Mouse (Mus musculus) layer of hippocampus, adult 18-20 months (tissue): ENCODE measurements around the gene Nampt. TPM values are rescaled to one million over a fixed set of nuclear protein-coding genes. Genes with fewer than 3 reads are reported as not detected.
A peak's percentile ranks its signal among the peaks of the same experiment; 100 is the strongest.
"Not testable (repeated sequence)": the region's sequence is repeated elsewhere in the genome, so short reads cannot be mapped to it uniquely, and the experiment has no call there.

Source experiments
- DNase-seq, 2 experiments: peaks; one replicate each; pipeline ENCODE4 v3.0.0; 2022; ENCODE audit warnings: low spot score in 2 of 2
- total RNA-seq, 2 experiments: library from RNA; stranded (reverse); gene quantifications; 2 replicates each; pipeline ENCODE4 v1.2.3; 2021

Nampt gene
- total RNA-seq, 2 experiments from 2014 or later, result 43.4 to 43.8 TPM

DNA sequence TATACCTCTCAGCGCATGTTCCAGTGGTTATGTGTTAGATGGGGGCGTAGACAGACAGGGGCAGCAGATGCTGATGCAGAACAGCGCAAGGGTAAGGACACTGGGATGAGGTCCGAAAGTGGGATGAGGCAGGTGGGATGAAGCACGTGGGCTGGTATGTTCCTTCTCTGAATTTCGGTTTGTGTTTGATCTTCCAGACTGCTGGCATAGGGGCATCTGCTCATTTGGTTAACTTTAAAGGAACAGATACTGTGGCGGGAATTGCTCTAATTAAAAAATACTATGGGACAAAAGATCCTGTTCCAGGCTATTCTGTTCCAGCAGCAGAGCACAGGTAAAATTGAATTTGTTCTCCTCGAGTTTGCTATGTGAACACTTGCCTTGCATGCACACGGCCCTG is 19.6 kb downstream of the Nampt start:
- DNase-seq, result peak in 1 of 2 experiments; percentile 34

GRCm38 (mm10) chr12:32841442-32841900 is 22.1 kb downstream of the Nampt start:
- DNase-seq, result no peak

DNA sequence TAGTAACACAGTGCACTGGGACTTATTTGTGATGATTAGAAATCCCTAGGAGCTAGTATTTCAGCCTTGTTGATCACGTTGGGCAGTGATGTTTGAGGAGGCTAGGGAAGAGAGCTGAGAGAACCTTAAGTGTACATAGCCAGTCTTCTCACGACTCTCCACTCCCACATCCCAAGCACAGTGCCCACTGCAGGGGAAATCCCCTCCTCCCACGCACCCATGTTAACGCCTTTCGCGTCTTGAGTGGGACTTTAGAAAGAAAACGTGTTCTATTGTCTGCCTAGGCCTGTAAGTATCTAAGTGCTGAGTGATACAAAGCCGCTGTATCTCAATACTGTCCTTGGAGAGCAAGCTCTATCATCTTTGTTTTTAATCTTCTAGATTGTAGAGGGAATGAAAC is 27.0 kb downstream of the Nampt start:
- no peak for DNase-seq

DNA sequence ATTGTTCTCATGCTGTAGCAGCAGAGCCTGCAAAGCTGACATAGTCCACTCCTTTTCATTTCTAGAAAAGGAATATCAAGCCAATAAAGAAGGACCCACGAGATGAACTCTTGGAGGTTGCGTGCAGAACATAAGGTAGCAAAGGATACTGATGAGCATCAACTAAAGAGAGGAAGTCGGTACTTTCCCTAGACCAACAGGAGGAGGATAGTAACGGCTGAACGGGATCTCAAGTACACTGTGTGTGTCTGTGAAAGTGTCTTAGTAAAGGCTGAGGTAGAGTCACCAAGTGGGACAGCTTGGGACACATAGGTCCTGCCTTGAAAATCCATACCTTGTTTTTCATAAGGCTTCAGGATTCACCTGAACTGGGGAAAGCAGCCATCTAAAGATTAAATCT is 34.4 kb downstream of the Nampt start:
- no peak for DNase-seq

GRCm38 (mm10) chr12:32854866-32855265 is 35.5 kb downstream of the Nampt start:
- DNase-seq, result no peak

GRCm38 (mm10) chr12:32855398-32855797 is 36.1 kb downstream of the Nampt start:
- DNase-seq, result no peak

DNA sequence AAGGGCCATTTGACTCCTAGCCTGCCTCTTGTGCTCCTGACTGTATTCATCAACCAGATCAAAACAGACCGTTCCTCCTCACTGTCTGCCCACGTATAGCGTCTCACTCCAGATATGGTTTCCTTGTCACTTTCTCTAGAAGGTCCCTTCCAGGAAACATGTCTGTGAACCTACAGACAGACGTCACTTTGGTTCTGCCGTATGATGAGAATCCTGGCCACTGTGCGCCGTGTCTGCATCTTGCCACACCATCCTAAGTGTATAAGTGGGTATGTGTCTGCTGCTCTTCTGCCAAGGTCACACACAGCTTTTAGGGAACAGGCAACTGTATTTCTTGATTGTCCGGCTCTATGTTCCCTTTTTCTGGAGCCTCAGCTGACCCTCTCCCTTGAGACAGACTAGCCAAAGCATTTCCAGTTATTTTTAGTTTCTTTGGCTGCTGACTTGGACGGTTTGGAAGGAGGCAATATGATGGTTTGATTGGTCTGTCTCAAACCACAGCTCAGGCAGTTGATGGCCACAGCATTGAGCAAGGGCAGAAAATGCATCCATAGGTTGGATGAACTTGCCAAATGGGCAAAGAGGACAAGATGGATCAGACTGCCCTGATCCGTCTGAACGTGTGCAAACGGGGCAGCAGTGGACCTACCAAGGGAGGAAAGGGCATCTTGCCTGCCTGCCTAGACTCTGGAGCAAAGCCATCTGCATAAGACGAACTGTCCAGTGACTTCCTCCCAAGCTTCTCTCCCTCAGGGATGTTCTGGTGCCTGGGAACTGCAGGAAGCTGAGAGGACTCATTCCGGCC is 37.6 kb downstream of the Nampt start:
- no peak for DNase-seq

- no peak for DNase-seq
Observed at GRCm38 (mm10) chr12:32858444-32858843, 39.1 kb downstream of the Nampt start.

GRCm38 (mm10) chr12:32860820-32861219 is 41.5 kb downstream of the Nampt start:
- no peak for DNase-seq

DNA sequence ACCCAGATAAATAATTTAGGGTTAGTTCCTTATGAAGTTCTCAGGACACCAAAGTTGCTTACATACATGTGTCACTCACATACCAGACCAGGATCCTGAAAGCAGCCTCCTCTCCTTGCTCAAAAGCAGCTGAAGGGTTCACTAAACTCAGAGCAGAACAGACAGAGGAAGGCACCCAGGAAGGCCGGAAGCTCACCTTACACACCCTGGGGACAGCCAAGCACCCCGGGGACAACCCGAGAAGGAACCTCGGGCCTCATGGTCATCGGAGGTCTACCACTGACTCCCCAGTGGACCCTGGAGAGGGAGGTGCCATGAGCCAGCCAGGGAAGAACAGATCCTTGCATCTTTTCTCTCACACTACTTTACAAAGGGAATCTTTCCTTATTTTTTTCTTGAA is 51.5 kb downstream of the Nampt start:
- DNase-seq, result no peak

DNA sequence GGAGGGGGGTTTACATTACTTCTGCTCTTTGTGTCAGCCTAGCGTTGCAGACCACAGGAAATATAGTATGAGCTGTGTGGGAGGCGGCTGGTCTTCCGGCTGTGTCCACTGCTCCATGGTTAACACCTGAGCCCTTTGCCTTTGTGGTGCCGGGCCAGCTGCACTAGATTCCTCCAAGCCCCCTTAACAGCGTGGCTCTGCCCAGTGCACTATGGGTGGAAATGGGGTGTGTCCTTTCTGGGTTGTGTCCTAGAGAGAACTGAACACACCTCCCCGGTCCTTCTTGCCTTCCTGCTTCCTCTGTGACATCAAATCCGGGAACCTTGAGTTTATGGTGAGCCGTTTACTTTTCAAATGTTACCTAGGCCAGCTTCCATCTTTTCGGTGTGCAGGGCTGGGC is 58.2 kb downstream of the Nampt start:
- no peak for DNase-seq

GRCm38 (mm10) chr12:32877964-32878571 is 58.7 kb downstream of the Nampt start:
- peak in 1 of 2 experiments; percentile 36 for DNase-seq

DNA sequence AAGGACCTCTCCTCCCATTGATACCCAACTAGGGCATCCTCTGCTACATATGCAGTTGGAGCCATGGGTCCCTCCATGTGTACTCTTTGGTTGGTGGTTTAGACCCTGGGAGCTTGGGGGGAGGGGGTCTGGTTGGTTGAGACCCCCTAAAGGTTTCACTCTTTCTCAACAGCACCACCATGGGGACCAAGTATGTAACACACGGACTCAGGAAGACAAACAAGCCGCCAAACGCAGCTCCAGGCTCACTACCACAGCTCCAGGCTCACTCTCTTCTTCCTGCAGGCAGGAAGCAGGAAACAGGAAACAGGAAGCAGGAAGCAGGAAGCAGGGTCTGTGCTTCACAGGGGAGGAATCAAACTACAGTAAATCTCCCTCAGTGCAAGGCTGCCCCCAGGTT is 60.0 kb downstream of the Nampt start:
- no peak for DNase-seq

DNA sequence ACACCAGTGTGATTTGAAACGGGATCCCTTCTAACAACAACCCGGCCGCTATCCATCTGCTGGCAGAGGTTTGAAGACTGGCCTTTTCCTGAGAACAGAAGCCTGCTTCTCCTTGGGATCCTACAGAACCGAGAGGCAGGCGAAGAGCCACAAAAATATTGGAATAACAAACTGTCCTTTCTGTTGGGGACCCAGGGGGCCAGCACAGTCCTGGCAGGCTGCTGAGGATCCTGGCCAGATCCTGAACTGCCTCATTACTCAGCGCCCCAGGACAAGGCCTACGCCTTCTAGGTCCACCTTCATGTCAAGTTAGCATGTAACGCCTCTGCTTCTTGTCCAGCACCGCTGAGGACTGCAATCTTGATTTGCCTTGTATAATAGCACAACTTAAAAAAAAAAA is 65.0 kb downstream of the Nampt start:
- DNase-seq, result no peak

DNA sequence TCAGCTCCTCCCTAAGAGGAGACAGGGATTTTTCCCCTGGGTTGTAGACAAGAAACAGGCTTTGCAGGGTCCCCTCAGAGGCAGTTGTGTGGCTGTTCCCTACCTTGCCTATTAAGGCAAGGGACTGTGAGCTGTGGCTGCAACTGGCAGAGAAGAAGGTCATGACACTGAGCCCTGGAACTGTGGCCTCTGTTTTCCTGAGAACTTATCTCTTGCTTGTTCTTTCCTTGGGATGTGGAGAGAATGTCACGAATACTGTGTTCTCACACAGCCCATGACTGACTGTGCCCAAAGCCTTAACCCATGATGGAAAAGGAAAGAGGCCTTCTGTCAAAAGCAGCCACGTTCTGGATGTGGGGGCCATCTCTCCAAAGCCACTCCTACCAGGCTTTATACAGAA is 65.7 kb downstream of the Nampt start:
- DNase-seq, result no peak

DNA sequence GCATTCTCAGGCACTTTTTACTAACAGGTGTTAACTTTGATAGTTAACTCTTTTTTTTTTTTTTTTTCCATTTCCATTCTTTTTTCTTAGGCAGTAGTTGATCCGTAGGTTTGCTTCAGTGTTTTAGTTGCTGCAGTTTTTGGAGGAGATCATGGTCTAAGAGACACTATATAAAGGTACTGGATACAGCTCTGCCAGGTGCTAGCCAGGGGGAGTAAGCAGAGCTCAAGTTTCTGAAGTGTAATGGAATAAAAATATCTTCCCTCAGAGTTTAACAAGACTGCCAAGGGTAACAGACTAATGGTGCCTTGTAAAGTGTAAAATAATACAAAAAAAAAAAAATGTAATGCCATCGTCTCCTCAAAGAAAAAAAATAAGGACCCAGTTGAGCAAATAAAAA is 67.0 kb downstream of the Nampt start:
- no peak for DNase-seq

DNA sequence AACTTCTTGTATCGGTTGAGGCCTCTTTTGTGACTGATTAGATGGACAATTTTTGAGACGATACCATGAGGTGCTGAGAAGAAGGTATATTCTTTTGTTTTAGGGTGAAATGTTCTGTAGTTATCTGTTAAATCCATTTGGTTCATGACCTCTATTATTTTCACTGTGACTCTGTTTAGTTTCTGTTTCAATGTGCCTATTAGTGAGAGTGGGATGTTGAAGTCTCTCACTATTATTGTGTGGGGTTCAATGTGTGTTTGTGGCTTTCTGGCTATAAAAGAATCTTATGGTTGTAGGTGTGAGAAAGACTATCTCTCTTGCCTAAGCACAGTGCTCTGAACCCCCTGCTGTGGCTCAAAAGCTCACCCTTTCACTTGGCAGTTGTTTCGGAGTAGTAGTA is 68.9 kb downstream of the Nampt start:
- no peak for DNase-seq

- no peak for DNase-seq
Observed at GRCm38 (mm10) chr12:32889846-32890245, 70.5 kb downstream of the Nampt start.

- no peak for DNase-seq
Observed at GRCm38 (mm10) chr12:32890455-32890854, 71.1 kb downstream of the Nampt start.

DNA sequence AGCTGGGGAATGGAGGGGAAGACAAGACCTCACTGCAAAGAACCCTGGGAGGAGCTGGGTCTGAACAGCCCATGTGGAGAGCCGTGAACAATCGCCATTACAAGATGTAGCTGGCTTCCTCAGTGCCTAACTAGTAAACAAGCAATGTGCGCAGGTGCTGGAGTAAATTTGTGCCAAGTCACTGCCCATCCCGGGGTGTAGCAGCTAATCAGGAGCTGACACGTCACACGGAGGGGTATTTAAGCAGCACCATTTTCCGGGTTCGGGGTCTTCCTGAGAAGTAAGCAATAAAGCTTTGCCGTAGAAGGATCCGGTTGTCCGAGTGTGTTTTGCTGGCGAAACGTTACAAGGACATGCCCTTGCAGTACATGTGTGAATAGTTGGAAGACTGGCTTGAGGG is 71.9 kb downstream of the Nampt start:
- not testable (repeated sequence) for DNase-seq

GRCm38 (mm10) chr12:32893212-32893611 is 73.9 kb downstream of the Nampt start:
- DNase-seq, result no peak

DNA sequence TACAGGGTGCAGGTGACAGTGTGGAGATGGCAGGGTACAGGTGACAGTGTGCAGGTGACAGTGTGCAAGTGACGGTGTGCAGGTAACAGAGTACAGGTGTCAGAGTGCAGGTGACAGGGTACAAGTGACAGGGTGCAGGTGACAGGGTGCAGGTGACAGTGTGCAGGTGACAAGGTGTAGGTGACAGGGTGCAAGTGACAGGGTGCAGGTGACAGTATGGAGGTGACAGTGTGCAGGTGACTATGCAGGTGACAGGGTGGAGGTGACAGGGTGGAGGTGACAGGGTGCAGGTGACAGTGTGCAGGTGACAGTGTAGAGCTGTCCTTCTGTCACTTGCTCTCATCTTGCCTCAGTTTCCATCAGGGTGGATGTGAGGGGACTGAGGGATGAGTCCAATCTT is 76.5 kb downstream of the Nampt start:
- DNase-seq, result no peak

GRCm38 (mm10) chr12:32896496-32896895 is 77.2 kb downstream of the Nampt start:
- DNase-seq, result peak in 1 of 2 experiments; percentile 44
